Mouse (Mus musculus) colon, adult 2 months (tissue): Measurements from ENCODE around the gene Tm7sf3. TPM values are rescaled to one million over a fixed set of nuclear protein-coding genes. Genes with fewer than 3 reads are reported as not detected.

Source experiments
- polyA plus RNA-seq: library from polyadenylated mRNA; depleted of rRNA; stranded (reverse); fragments of >200 nt; gene quantifications from 2 replicates; pipeline ENCODE4 v1.2.3, GENCODE M21; 2012; rRNA removed

Gene Tm7sf3
- polyA plus RNA-seq: 18.1 and 20.9 TPM in 2 replicates

GRCm38 (mm10) chr6:146642276-146643183, at the start of gene Tm7sf3, which contains the start of gene Med21:
Gene Tm7sf3 (minus strand): TSS chr6:146642824.
Gene Med21 (plus strand): TSS chr6:146642547.

GRCm38 (mm10) chr6:146577310-146578109, 65.1 kb downstream of the Tm7sf3 start, which contains the start of gene Ints13:
Gene Ints13 (minus strand): TSS chr6:146577835.

GRCm38 (mm10) chr6:146576903-146577302, 65.7 kb downstream of the Tm7sf3 start, which contains the start of gene Fgfr1op2:
Gene Fgfr1op2 (plus strand): TSS chr6:146577203.

Other genes with a start within 250 kb of the Tm7sf3 start
- gene Itpr2, start 140.6 kb downstream of the Tm7sf3 start, polyA plus RNA-seq: 5.5 and 6.6 TPM in 2 replicates
- gene Fgfr1op2, start 65.6 kb downstream of the Tm7sf3 start, polyA plus RNA-seq: 65.8 and 80.2 TPM in 2 replicates
- 7.3 and 7.5 TPM in 2 replicates for gene Ints13, start 65.0 kb downstream of the Tm7sf3 start, polyA plus RNA-seq
- gene Med21, start 277 bp downstream of the Tm7sf3 start, polyA plus RNA-seq: 14.6 and 17.9 TPM in 2 replicates
- gene Stk38l, start 82.2 kb upstream of the Tm7sf3 start, polyA plus RNA-seq: 6.9 TPM in 2 replicates
- gene Arntl2, start 153.2 kb upstream of the Tm7sf3 start, polyA plus RNA-seq: 1.6 and 9.6 TPM in 2 replicates
- gene Smco2, start 207.3 kb upstream of the Tm7sf3 start, polyA plus RNA-seq: not detected in 2 replicates
- gene Ppfibp1, start 245.7 kb upstream of the Tm7sf3 start, polyA plus RNA-seq: 7.5 and 8.6 TPM in 2 replicates